In genomic region chr4:115827888-115828571, GRCm38 (mm10) we compare ENCODE assay signal across 8 mouse cellular contexts. TPM values are rescaled to one million over a fixed set of nuclear protein-coding genes. Genes with fewer than 3 reads are reported as not detected.
A peak's percentile ranks its signal among the peaks of the same experiment; 100 is the strongest.
DNase-seq lines count a peak whose midpoint lies in the region; ATAC-seq and TF ChIP-seq lines count a peak whose summit lies in the region.

Mob3c (plus strand) TSS chr4:115828092.

- peak within 1 kb of the TSS; percentile 76 for H3K4me2 ChIP-seq in forebrain, embryonic 11.5 days (ENCODE audit: low read depth, low read length, severe bottlenecking)
- H3K4me2 ChIP-seq in heart, embryonic 16.5 days (ENCODE audit: low read depth, low read length): peak within 1 kb of the TSS; percentile 65
- H3K4me2 ChIP-seq in lung, postnatal 0 days (replicated peaks; ENCODE audit: low read depth, low read length): peak within 1 kb of the TSS; percentile 74

- TF ChIP-seq CTCF in lung, postnatal 0 days (IDR thresholded peaks at IDR 0.05): no peak

- no peaks in the 10 kb centered on the region for H3K9me3 ChIP-seq in ES-E14 (ENCODE audit: control insufficient read depth, insufficient read depth, low read depth, low read length)
- no peaks in the 10 kb centered on the region for H3K9me3 ChIP-seq in forebrain, embryonic 11.5 days (ENCODE audit: control insufficient read depth, low read length)
- H3K9me3 ChIP-seq in heart, embryonic 16.5 days (replicated peaks; ENCODE audit: control insufficient read depth, low read length): no peaks in the 10 kb centered on the region
- H3K9me3 ChIP-seq in lung, postnatal 0 days (ENCODE audit: low read length): no peaks in the 10 kb centered on the region

- peak within 1 kb of the TSS; percentile 74 for H3K9ac ChIP-seq in ES-E14 (ENCODE audit: insufficient read depth, low read depth, low read length, poor library complexity, severe bottlenecking)
- H3K9ac ChIP-seq in forebrain, embryonic 11.5 days (ENCODE audit: low read length): peak within 1 kb of the TSS; percentile 69
- H3K9ac ChIP-seq in heart, embryonic 16.5 days (ENCODE audit: low read length): peak within 1 kb of the TSS; percentile 87
- H3K9ac ChIP-seq in lung, postnatal 0 days (replicated peaks; ENCODE audit: low read depth): peak within 1 kb of the TSS; percentile 57

- peak within 1 kb of the TSS; percentile 15; the same call in 1 of the 2 replicates for H3K27ac ChIP-seq in ES-E14 (ENCODE audit: insufficient read depth, low read depth, low read length, poor library complexity, severe bottlenecking)
- no peak within 1 kb of the TSS for H3K27ac ChIP-seq in forebrain, embryonic 11.5 days (ENCODE audit: low read depth, low read length)
- peak within 1 kb of the TSS; percentile 91 for H3K27ac ChIP-seq in heart, embryonic 16.5 days (ENCODE audit: low read length)
- H3K27ac ChIP-seq in lung, postnatal 0 days (ENCODE audit: low read length): peak within 1 kb of the TSS; percentile 86

- WGBS in forebrain, embryonic 11.5 days: under 1% methylated on average over 44 of the region's 57 CpGs
- WGBS in heart, embryonic 16.5 days: under 1% methylated on average over 57 of the region's 57 CpGs
- WGBS in lung, postnatal 0 days: under 1% methylated on average over 53 of the region's 57 CpGs

- no peaks in the 10 kb centered on the region for H3K36me3 ChIP-seq in ES-E14 (ENCODE audit: control insufficient read depth, insufficient read depth, low read length, poor library complexity, severe bottlenecking)
- H3K36me3 ChIP-seq in forebrain, embryonic 11.5 days (ENCODE audit: control insufficient read depth, insufficient read depth, low read length): no peaks in the 10 kb centered on the region
- peaks cover 12% of the 10 kb centered on the region for H3K36me3 ChIP-seq in heart, embryonic 16.5 days (ENCODE audit: control insufficient read depth, insufficient read depth)
- peaks cover 12% of the 10 kb centered on the region for H3K36me3 ChIP-seq in lung, postnatal 0 days (ENCODE audit: insufficient read depth, low read length)

- peaks cover 5 to 13% of the 10 kb centered on the region in 2 experiments; a peak in 2 of 4 replicates for H3K4me1 ChIP-seq in ES-E14 (ENCODE audit: control insufficient read depth in 2 of 2, insufficient read depth in 2 of 2, low read length in 2 of 2, poor library complexity in 1 of 2)
- H3K4me1 ChIP-seq in forebrain, embryonic 11.5 days (replicated peaks; ENCODE audit: control insufficient read depth, insufficient read depth, low read length): peaks cover 5% of the 10 kb centered on the region; the same call in 1 of the 2 replicates
- H3K4me1 ChIP-seq in heart, embryonic 16.5 days (ENCODE audit: control insufficient read depth, insufficient read depth, low read length): peaks cover 19% of the 10 kb centered on the region
- H3K4me1 ChIP-seq in lung, postnatal 0 days (ENCODE audit: insufficient read depth, low read depth, low read length): peaks cover 16% of the 10 kb centered on the region

- H3K4me3 ChIP-seq in ES-E14 (ENCODE audit: insufficient read depth in 1 of 2, low read depth in 1 of 2, low read length in 2 of 2, poor library complexity in 1 of 2, severe bottlenecking in 1 of 2): peak within 1 kb of the TSS; percentile 87
- H3K4me3 ChIP-seq in forebrain, embryonic 11.5 days (ENCODE audit: low read depth, low read length): peak within 1 kb of the TSS; percentile 73
- peak within 1 kb of the TSS; percentile 83 for H3K4me3 ChIP-seq in heart, embryonic 16.5 days (ENCODE audit: low read length)
- H3K4me3 ChIP-seq in lung, postnatal 0 days (ENCODE audit: low read depth, low read length): peak within 1 kb of the TSS; percentile 69

- peak; percentile 89 for ATAC-seq in forebrain, embryonic 11.5 days (replicated peaks; ENCODE audit: low FRiP score)
- peak; percentile 90 for ATAC-seq in heart, embryonic 16.5 days (replicated peaks; ENCODE audit: extremely low read depth, insufficient read depth, low FRiP score)
- ATAC-seq in lung, postnatal 0 days: peak; percentile 97

- TF ChIP-seq EP300 in lung, postnatal 0 days (IDR thresholded peaks at IDR 0.05): no peak

- no peaks in the 10 kb centered on the region for H3K27me3 ChIP-seq in forebrain, embryonic 11.5 days (ENCODE audit: control insufficient read depth, insufficient read depth, low read length)
- no peaks in the 10 kb centered on the region for H3K27me3 ChIP-seq in heart, embryonic 16.5 days (ENCODE audit: control insufficient read depth, insufficient read depth, low read length)
- H3K27me3 ChIP-seq in lung, postnatal 0 days (replicated peaks; ENCODE audit: insufficient read depth, low read length): no peaks in the 10 kb centered on the region

- in situ Hi-C loops in ES-E14 (cut with MboI; ENCODE audit: low sequenced_read_pairs in 2 of 2, unreplicated experiment in 2 of 2): no loop called here

- peak; percentile 55 for DNase-seq in ES-E14 (ENCODE audit: low read depth, low spot score)
- DNase-seq in c-Kit-positive CD71-positive TER-119-positive erythroid progenitor cells, embryonic 14.5 days (ENCODE audit: low spot score): peak; percentile 71
- peak; percentile 83 for DNase-seq in forebrain, embryonic 11.5 days (ENCODE audit: low spot score)
- DNase-seq in kidney, postnatal 25 days: peak; percentile 84 to 93
- peak; percentile 97 for DNase-seq in lung, postnatal 0 days (ENCODE audit: low spot score)
- DNase-seq in ovary, postnatal 10 days (ENCODE audit: low spot score): peak; percentile 54
- DNase-seq in thymus, postnatal 0 days (ENCODE audit: low spot score): peak; percentile 64

TF ChIP-seq in ES-E14, 5 proteins besides CTCF, POLR2A, EP300 and RAD21:
- TF ChIP-seq HCFC1 (IDR thresholded peaks at IDR 0.05; ENCODE audit: borderline replicate concordance, insufficient read depth, low read length) (no peak), MAFK (IDR thresholded peaks at IDR 0.05; ENCODE audit: insufficient read depth, low read depth, low read length) (no peak), ZNF384 (IDR thresholded peaks at IDR 0.05; ENCODE audit: low read depth, low read length) (no peak), ZC3H11A (IDR thresholded peaks at IDR 0.05; ENCODE audit: borderline replicate concordance, low read depth, low read length) (no peak), CHD2 (IDR thresholded peaks at IDR 0.05; ENCODE audit: low read depth, low read length) (no peak)

RNA-seq across cellular contexts. Expression of gene Mob3c, which starts in this region (rescaled TPM):
- total RNA-seq in ES-E14 (2012; rRNA removed): 4.0 and 8.3 TPM in 2 replicates
- 3.1 and 5.0 TPM in 2 replicates for polyA plus RNA-seq in forebrain, embryonic 11.5 days (2014; fragmentation: Nextera tagmentation; extraction: Ambion mirVana)
- 9.2 and 12.4 TPM in 2 replicates for polyA plus RNA-seq in heart, embryonic 16.5 days (2015; fragmentation: Nextera tagmentation; extraction: Ambion mirVana)
- polyA plus RNA-seq in lung, postnatal 0 days (2015; fragmentation: Nextera tagmentation; extraction: Ambion mirVana): 14.8 and 16.3 TPM in 2 replicates
- 8.5 and 9.4 TPM in 2 replicates for polyA plus RNA-seq in thymus, postnatal 0 days (2015; fragmentation: Nextera tagmentation; extraction: Ambion mirVana)
